Mouse (Mus musculus) stomach, embryonic 16.5 days (tissue): ENCODE results near the gene Tmem39b. TPM values are rescaled to one million over a fixed set of nuclear protein-coding genes. Genes with fewer than 3 reads are reported as not detected.

ENCODE experiments used
- ATAC-seq: fragments of 200-750 bp; cut with Nextera tagmentation; 2 replicates; pipeline ENCODE4 v1.8.0; 2017; ENCODE audit warnings: moderate number of reproducible peaks, moderate TSS enrichment; ENCODE audit not compliant: insufficient read depth, low FRiP score
- H3K27ac ChIP-seq: fragments of 300-500 bp; sonication (generic); 2 replicates; pipeline ENCODE4 v1.5.1; 2014; ENCODE audit warnings: low read length
- H3K27me3 ChIP-seq: fragments of 300-500 bp; sonication (generic); 2 replicates; pipeline ENCODE4 v1.6.1; 2014; ENCODE audit warnings: low read length, control low read depth, mixed read lengths; ENCODE audit not compliant: control insufficient read depth, insufficient read depth
- H3K36me3 ChIP-seq: fragments of 300-500 bp; sonication (generic); 2 replicates; pipeline ENCODE4 v1.6.1; 2014; ENCODE audit warnings: low read length; ENCODE audit not compliant: control insufficient read depth, insufficient read depth
- H3K4me1 ChIP-seq: fragments of 300-500 bp; sonication (generic); 2 replicates; pipeline ENCODE4 v1.6.1; 2014; ENCODE audit warnings: low read length, control low read depth, mixed read lengths; ENCODE audit not compliant: control insufficient read depth, insufficient read depth
- H3K4me2 ChIP-seq: fragments of 300-500 bp; sonication (generic); 2 replicates; pipeline ENCODE4 v1.6.1; 2014; ENCODE audit warnings: low read depth, low read length, mixed read lengths
- H3K4me3 ChIP-seq: fragments of 300-500 bp; sonication (generic); replicated peaks from 2 replicates; pipeline ENCODE4 v1.5.1; 2014; ENCODE audit warnings: mild to moderate bottlenecking, low read length
- H3K9ac ChIP-seq: fragments of 300-500 bp; sonication (generic); 2 replicates; pipeline ENCODE4 v1.6.1; 2014; ENCODE audit warnings: low read length
- H3K9me3 ChIP-seq: fragments of 300-500 bp; sonication (generic); replicated peaks from 2 replicates; pipeline ENCODE4 v1.6.1; 2016; ENCODE audit warnings: low read length, control low read depth; ENCODE audit not compliant: control insufficient read depth
- WGBS: fragments of 180-500 bp; shearing (Covaris S2); extraction: QIAGEN DNeasy Blood & Tissue Kit; methylation state at CpG from one replicate; pipeline ENCODE4 v1.1.7; 2014; 5-methylcytosine and 5-hydroxymethylcytosine counted together
- microRNA-seq: library from miRNA; unstranded; fragments of <30 nt; microRNA quantifications from one replicate; pipeline ENCODE4, GENCODE M21; 2016
- polyA plus RNA-seq: library from polyadenylated mRNA; unstranded; fragments of >200 nt; fragmentation: Nextera tagmentation; extraction: Ambion mirVana; gene quantifications from 2 replicates; pipeline ENCODE4 v1.2.1, GENCODE M21; 2015

Tmem39b gene
- polyA plus RNA-seq, 1 experiment from 2014 or later = 11.7 TPM

GRCm38 (mm10) chr4:129640101-129640637 lies 56.5 kb downstream of the Tmem39b start:
- peak overlapping the region; percentile 74 for H3K9ac ChIP-seq
- H3K27me3 ChIP-seq = no peaks in the 10 kb centered on the region
- H3K9me3 ChIP-seq = no peaks in the 10 kb centered on the region
- H3K27ac ChIP-seq = peak overlapping the region; percentile 97
- peak overlapping the region; percentile 56 for H3K4me3 ChIP-seq
- peaks cover 26% of the 10 kb centered on the region for H3K4me1 ChIP-seq
- no peak for ATAC-seq
- 1% methylated on average over 17 of the region's 17 CpGs for WGBS
- peaks cover 18% of the 10 kb centered on the region for H3K36me3 ChIP-seq
- H3K4me2 ChIP-seq = peak overlapping the region; percentile 83

GRCm38 (mm10) chr4:129639221-129639620 lies 57.4 kb downstream of the Tmem39b start:
- H3K4me1 ChIP-seq = peaks cover 26% of the 10 kb centered on the region
- WGBS = 82% methylated on average over 15 of the region's 15 CpGs
- peak overlapping the region; percentile 56 for H3K4me3 ChIP-seq
- H3K9ac ChIP-seq = peak overlapping the region; percentile 74; the same call in 1 of the 2 replicates
- H3K36me3 ChIP-seq = peaks cover 24% of the 10 kb centered on the region
- H3K4me2 ChIP-seq = peak overlapping the region; percentile 83
- no peaks in the 10 kb centered on the region for H3K27me3 ChIP-seq
- no peak for ATAC-seq
- H3K9me3 ChIP-seq = no peaks in the 10 kb centered on the region
- H3K27ac ChIP-seq = no peak overlapping the region

DNA sequence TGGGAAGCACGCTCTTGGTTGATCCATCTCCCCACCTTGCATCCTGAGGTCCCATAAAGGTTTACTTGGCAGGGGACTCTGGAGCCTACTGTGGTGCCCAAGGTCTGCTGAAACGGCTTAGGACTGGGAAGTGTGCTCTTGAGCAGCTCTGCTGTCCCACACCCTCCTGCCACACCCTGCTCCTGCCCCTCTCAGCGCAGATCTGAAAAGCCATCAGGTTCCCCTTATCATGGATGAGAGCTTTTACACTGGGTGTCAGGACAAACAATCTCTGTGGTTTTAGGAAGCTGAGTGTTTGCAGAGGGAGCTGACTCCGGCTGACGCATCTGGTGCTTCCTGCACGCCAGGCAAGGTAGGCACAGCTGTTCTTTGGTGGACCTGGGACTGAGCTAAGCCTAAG lies 62.8 kb downstream of the Tmem39b start:
- H3K4me2 ChIP-seq = no peak overlapping the region
- H3K9me3 ChIP-seq = no peaks in the 10 kb centered on the region
- no peak for ATAC-seq
- 88% methylated on average over 6 of the region's 6 CpGs for WGBS
- no peak overlapping the region for H3K9ac ChIP-seq
- no peaks in the 10 kb centered on the region for H3K27me3 ChIP-seq
- peaks cover 8% of the 10 kb centered on the region; the same call in 1 of the 2 replicates for H3K4me1 ChIP-seq
- H3K27ac ChIP-seq = no peak overlapping the region
- H3K36me3 ChIP-seq = peaks cover 43% of the 10 kb centered on the region
- H3K4me3 ChIP-seq = no peak overlapping the region

DNA sequence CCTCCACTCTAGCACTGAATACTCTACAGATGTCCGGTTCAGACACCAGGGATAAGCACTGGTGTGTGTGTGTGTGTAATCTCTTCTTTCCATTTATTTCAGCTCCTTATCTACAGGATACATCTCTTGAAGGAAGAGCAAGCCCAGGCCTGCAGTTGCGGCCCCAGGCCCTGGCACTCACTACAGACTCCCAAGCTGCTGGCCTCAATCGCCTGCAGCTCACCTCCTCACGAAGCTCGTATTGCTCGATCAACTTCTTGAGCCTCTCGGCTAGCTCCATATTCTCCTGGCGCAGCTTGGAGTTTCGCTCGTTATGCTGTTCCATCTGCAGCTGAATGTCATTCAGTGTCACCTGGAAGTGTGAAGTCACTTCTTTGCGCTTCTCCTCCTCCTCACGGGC lies 64.8 kb downstream of the Tmem39b start:
- H3K9ac ChIP-seq = no peak overlapping the region
- no peak overlapping the region for H3K4me2 ChIP-seq
- no peaks in the 10 kb centered on the region for H3K27me3 ChIP-seq
- no peaks in the 10 kb centered on the region for H3K4me1 ChIP-seq
- H3K4me3 ChIP-seq = no peak overlapping the region
- no peak overlapping the region for H3K27ac ChIP-seq
- peaks cover 48% of the 10 kb centered on the region for H3K36me3 ChIP-seq
- H3K9me3 ChIP-seq = no peaks in the 10 kb centered on the region
- no peak for ATAC-seq
- WGBS = 87% methylated on average over 12 of the region's 12 CpGs

- H3K4me2 ChIP-seq = no peak overlapping the region
- H3K9ac ChIP-seq = no peak overlapping the region
- H3K4me3 ChIP-seq = no peak overlapping the region
- no peaks in the 10 kb centered on the region for H3K27me3 ChIP-seq
- no peaks in the 10 kb centered on the region for H3K9me3 ChIP-seq
- peaks cover 40% of the 10 kb centered on the region for H3K36me3 ChIP-seq
- H3K27ac ChIP-seq = no peak overlapping the region
- no peak for ATAC-seq
- 80% methylated on average over 4 of the region's 4 CpGs for WGBS
- no peaks in the 10 kb centered on the region for H3K4me1 ChIP-seq
These were observed 65.7 kb downstream of the Tmem39b start for GRCm38 (mm10) chr4:129630944-129631343.

Small RNA genes lying within 50 kb of the gene (microRNA-seq; reads per million reads assigned to microRNA genes)
- not detected for gene Mir7016

Other genes starting within 250 kb of the Tmem39b start
- gene Bsdc1, start 235.3 kb downstream of the Tmem39b start, polyA plus RNA-seq = 28.0 and 30.5 TPM in 2 replicates
- not detected in 2 replicates for gene Tssk3, start 205.8 kb downstream of the Tmem39b start, polyA plus RNA-seq
- gene Fam229a, start 205.6 kb downstream of the Tmem39b start, polyA plus RNA-seq = not detected in 2 replicates
- gene Marcksl1, start 183.3 kb downstream of the Tmem39b start, polyA plus RNA-seq = 259 and 296 TPM in 2 replicates
- 195 and 205 TPM in 2 replicates for gene Hdac1, start 154.1 kb downstream of the Tmem39b start, polyA plus RNA-seq
- 3.0 and 7.3 TPM in 2 replicates for gene Lck, start 123.2 kb downstream of the Tmem39b start, polyA plus RNA-seq
- 4.1 TPM in 2 replicates for gene Fam167b, start 118.3 kb downstream of the Tmem39b start, polyA plus RNA-seq
- 239 and 253 TPM in 2 replicates for gene Eif3i, start 96.2 kb downstream of the Tmem39b start, polyA plus RNA-seq
- 181 and 190 TPM in 2 replicates for gene Tmem234, start 96.2 kb downstream of the Tmem39b start, polyA plus RNA-seq
- gene Dcdc2b, start 82.6 kb downstream of the Tmem39b start, polyA plus RNA-seq = 1.3 and 3.0 TPM in 2 replicates
- gene Iqcc, start 77.7 kb downstream of the Tmem39b start, polyA plus RNA-seq = 27.4 and 34.7 TPM in 2 replicates
- gene Ccdc28b, start 72.9 kb downstream of the Tmem39b start, polyA plus RNA-seq = 49.6 and 58.4 TPM in 2 replicates
- gene Txlna, start 55.8 kb downstream of the Tmem39b start, polyA plus RNA-seq = 65.3 and 69.8 TPM in 2 replicates
- gene Kpna6, start 24.1 kb downstream of the Tmem39b start, polyA plus RNA-seq = 15.2 and 16.2 TPM in 2 replicates
- gene Khdrbs1, start 45.5 kb upstream of the Tmem39b start, polyA plus RNA-seq = 52.8 and 54.5 TPM in 2 replicates
- gene Ptp4a2, start 114.4 kb upstream of the Tmem39b start, polyA plus RNA-seq = 277 and 329 TPM in 2 replicates
- not detected in 2 replicates for gene Spocd1, start 232.4 kb upstream of the Tmem39b start, polyA plus RNA-seq